Mouse (Mus musculus): ENCODE data around the gene Tbx5. TPM values are rescaled to one million over a fixed set of nuclear protein-coding genes. Genes with fewer than 3 reads are reported as not detected.
A peak's percentile ranks its signal among the peaks of the same experiment; 100 is the strongest.

The Tbx5 gene
- total RNA-seq, 2 experiments from 2014 or later = 0.11 TPM; not detected in 1

- no peak for DNase-seq
- intact Hi-C loops (cut with DNase I; ENCODE audit: low total_unique reads) = no loop called here
Measured at GRCm38 (mm10) chr5:119839156-119839555, 6.7 kb downstream of the Tbx5 start.

GRCm38 (mm10) chr5:119839616-119840368 is 7.3 kb downstream of the Tbx5 start:
- no peak for DNase-seq

GRCm38 (mm10) chr5:119840404-119840803 is 7.9 kb downstream of the Tbx5 start:
- DNase-seq = no peak
- intact Hi-C loops (cut with DNase I; ENCODE audit: low total_unique reads) = no loop called here

More at GRCm38 (mm10) chr5:119839616-119840368, 7.3 kb downstream of the Tbx5 start:
- intact Hi-C loops (cut with DNase I; ENCODE audit: low total_unique reads) = no loop called here

GRCm38 (mm10) chr5:119841634-119842420 is 9.4 kb downstream of the Tbx5 start:
- intact Hi-C loops (cut with DNase I; ENCODE audit: low total_unique reads) = no loop called here
- DNase-seq = no peak

GRCm38 (mm10) chr5:119842701-119843393 is 10.4 kb downstream of the Tbx5 start:
- no peak for DNase-seq
- intact Hi-C loops (cut with DNase I; ENCODE audit: low total_unique reads) = no loop called here

- DNase-seq = no peak
- intact Hi-C loops (cut with DNase I; ENCODE audit: low total_unique reads) = no loop called here
Measured at GRCm38 (mm10) chr5:119843394-119843777, 10.9 kb downstream of the Tbx5 start.

GRCm38 (mm10) chr5:119844366-119844765 is 11.9 kb downstream of the Tbx5 start:
- intact Hi-C loops (cut with DNase I; ENCODE audit: low total_unique reads) = no loop called here
- no peak for DNase-seq

GRCm38 (mm10) chr5:119844994-119845393 is 12.5 kb downstream of the Tbx5 start:
- intact Hi-C loops (cut with DNase I; ENCODE audit: low total_unique reads) = no loop called here
- no peak for DNase-seq

GRCm38 (mm10) chr5:119857052-119857451 is 24.6 kb downstream of the Tbx5 start:
- intact Hi-C loops (cut with DNase I; ENCODE audit: low total_unique reads) = no loop called here
- DNase-seq = no peak

- no peak for DNase-seq
- intact Hi-C loops (cut with DNase I; ENCODE audit: low total_unique reads) = no loop called here
Measured at GRCm38 (mm10) chr5:119861301-119861700, 28.8 kb downstream of the Tbx5 start.

- intact Hi-C loops (cut with DNase I; ENCODE audit: low total_unique reads) = no loop called here
Measured at GRCm38 (mm10) chr5:119862431-119862830, 30.0 kb downstream of the Tbx5 start.

GRCm38 (mm10) chr5:119866277-119867235 is 34.1 kb downstream of the Tbx5 start:
- intact Hi-C loops (cut with DNase I; ENCODE audit: low total_unique reads) = no loop called here
- DNase-seq = no peak

More at GRCm38 (mm10) chr5:119862431-119862830, 30.0 kb downstream of the Tbx5 start:
- no peak for DNase-seq

GRCm38 (mm10) chr5:119867986-119868385 is 35.5 kb downstream of the Tbx5 start:
- no peak for DNase-seq
- intact Hi-C loops (cut with DNase I; ENCODE audit: low total_unique reads) = no loop called here

- intact Hi-C loops (cut with DNase I; ENCODE audit: low total_unique reads) = no loop called here
- peak; percentile 7 for DNase-seq
Measured at GRCm38 (mm10) chr5:119875421-119875820, 43.0 kb downstream of the Tbx5 start.

- intact Hi-C loops (cut with DNase I; ENCODE audit: low total_unique reads) = no loop called here
- DNase-seq = no peak
Measured at GRCm38 (mm10) chr5:119877185-119877584, 44.7 kb downstream of the Tbx5 start.

- intact Hi-C loops (cut with DNase I; ENCODE audit: low total_unique reads) = no loop called here
- DNase-seq = no peak
Measured at GRCm38 (mm10) chr5:119885595-119885994, 53.1 kb downstream of the Tbx5 start.

GRCm38 (mm10) chr5:119887381-119887780 is 54.9 kb downstream of the Tbx5 start:
- no peak for DNase-seq
- intact Hi-C loops (cut with DNase I; ENCODE audit: low total_unique reads) = no loop called here

- no peak for DNase-seq
- intact Hi-C loops (cut with DNase I; ENCODE audit: low total_unique reads) = no loop called here
Measured at GRCm38 (mm10) chr5:119891960-119892359, 59.5 kb downstream of the Tbx5 start.

GRCm38 (mm10) chr5:119893060-119893459 is 60.6 kb downstream of the Tbx5 start:
- intact Hi-C loops (cut with DNase I; ENCODE audit: low total_unique reads) = no loop called here
- no peak for DNase-seq
